Mouse (Mus musculus) forebrain, embryonic 15.5 days (tissue): ENCODE data around the gene Wars. TPM values are rescaled to one million over a fixed set of nuclear protein-coding genes. Genes with fewer than 3 reads are reported as not detected.

ENCODE experiments used
- ATAC-seq: fragments of 200-750 bp; cut with Nextera tagmentation; replicated peaks from 2 replicates; pipeline ENCODE4 v1.8.0; 2017; ENCODE audit warnings: mild to moderate bottlenecking, moderate TSS enrichment, moderate library complexity
- H3K27ac ChIP-seq: fragments of 300-500 bp; sonication (generic); replicated peaks from 2 replicates; pipeline ENCODE4 v1.5.1; 2015; ENCODE audit warnings: mild to moderate bottlenecking, inconsistent platforms
- H3K27me3 ChIP-seq: fragments of 300-500 bp; sonication (generic); 2 replicates; pipeline ENCODE4 v1.6.1; 2015; ENCODE audit warnings: inconsistent platforms
- H3K36me3 ChIP-seq: fragments of 300-500 bp; sonication (generic); 2 replicates; pipeline ENCODE4 v1.6.1; 2015; ENCODE audit warnings: mild to moderate bottlenecking, inconsistent platforms
- H3K4me1 ChIP-seq: fragments of 300-500 bp; sonication (generic); 2 replicates; pipeline ENCODE4 v1.6.1; 2015; ENCODE audit warnings: inconsistent platforms
- H3K4me2 ChIP-seq: fragments of 300-500 bp; sonication (generic); replicated peaks from 2 replicates; pipeline ENCODE4 v1.6.1; 2015; ENCODE audit warnings: mild to moderate bottlenecking, inconsistent platforms
- H3K4me3 ChIP-seq: fragments of 300-500 bp; sonication (generic); 2 replicates; pipeline ENCODE4 v1.5.1; 2015; ENCODE audit warnings: mild to moderate bottlenecking, inconsistent platforms
- H3K9ac ChIP-seq: fragments of 300-500 bp; sonication (generic); replicated peaks from 2 replicates; pipeline ENCODE4 v1.6.1; 2015; ENCODE audit warnings: mild to moderate bottlenecking, inconsistent platforms
- H3K9me3 ChIP-seq: fragments of 300-500 bp; sonication (generic); 2 replicates; pipeline ENCODE4 v1.6.1; 2016; ENCODE audit warnings: inconsistent platforms
- WGBS: fragments of 180-500 bp; shearing (Covaris S2); methylation state at CpG from one replicate; pipeline ENCODE4 v1.1.7; 2015; ENCODE audit warnings: mixed read lengths; 5-methylcytosine and 5-hydroxymethylcytosine counted together
- polyA plus RNA-seq: library from polyadenylated mRNA; unstranded; fragments of >200 nt; fragmentation: Nextera tagmentation; extraction: Ambion mirVana; gene quantifications from 2 replicates; pipeline ENCODE4 v1.2.1, GENCODE M21; 2015

Wars gene
- 104 and 107 TPM in 2 replicates for polyA plus RNA-seq

- Histone ChIP-seq H3K9ac (peak within 1 kb of the TSS; percentile 73), H3K9me3 (no peaks in the 10 kb centered on the region), H3K36me3 (peaks cover 7% of the 10 kb centered on the region; the same call in 1 of the 2 replicates), H3K4me1 (peaks cover 23% of the 10 kb centered on the region), H3K27me3 (no peaks in the 10 kb centered on the region), H3K27ac (peak within 1 kb of the TSS; percentile 32; the same call in 1 of the 2 replicates), H3K4me3 (peak within 1 kb of the TSS; percentile 93), H3K4me2 (peak within 1 kb of the TSS; percentile 88)
- under 1% methylated on average over 52 of the region's 58 CpGs for WGBS
- ATAC-seq: peak; percentile 100
These were observed at the start of gene Wars for GRCm38 (mm10) chr12:108893715-108894431. TSS of gene Wars (minus strand) at chr12:108894174.

- no peak overlapping the region for H3K4me2 ChIP-seq
- H3K27ac ChIP-seq: no peak overlapping the region
- H3K4me3 ChIP-seq: no peak overlapping the region
- no peak for ATAC-seq
- no peaks in the 10 kb centered on the region for H3K27me3 ChIP-seq
- H3K36me3 ChIP-seq: no peaks in the 10 kb centered on the region
- 87% methylated on average over 14 of the region's 14 CpGs for WGBS
- no peaks in the 10 kb centered on the region for H3K4me1 ChIP-seq
- H3K9ac ChIP-seq: no peak overlapping the region
- H3K9me3 ChIP-seq: no peaks in the 10 kb centered on the region
These were observed 48.4 kb upstream of the Wars start for GRCm38 (mm10) chr12:108942203-108942923.

- Histone ChIP-seq H3K4me1 (no peaks in the 10 kb centered on the region), H3K27ac (no peak overlapping the region), H3K4me2 (no peak overlapping the region), H3K27me3 (no peaks in the 10 kb centered on the region), H3K9me3 (no peaks in the 10 kb centered on the region), H3K4me3 (no peak overlapping the region), H3K36me3 (no peaks in the 10 kb centered on the region), H3K9ac (no peak overlapping the region)
- ATAC-seq: no peak
- WGBS: 62% methylated on average over 2 of the region's 2 CpGs
These were observed 47.3 kb upstream of the Wars start for GRCm38 (mm10) chr12:108941282-108941681.

DNA sequence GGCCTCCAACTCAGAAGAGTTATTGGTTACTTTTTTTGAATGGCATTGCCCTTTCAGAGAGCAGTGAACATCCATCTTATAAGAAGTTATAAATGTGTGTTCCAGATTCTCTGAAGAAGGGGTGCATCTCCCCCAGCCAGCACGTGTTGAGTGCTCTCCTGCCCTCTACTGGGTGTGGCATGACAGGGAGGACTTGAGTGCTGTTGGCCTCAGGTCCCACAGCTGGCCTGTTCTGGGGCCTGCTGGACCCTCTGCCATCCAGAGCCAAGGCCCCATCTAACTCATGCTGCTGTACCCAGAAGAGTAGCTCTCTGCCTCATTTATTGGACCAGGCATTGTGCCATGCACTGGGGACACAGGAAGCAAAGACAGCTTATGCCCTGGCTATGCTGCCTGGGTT lies 46.3 kb upstream of the Wars start:
- Histone ChIP-seq H3K27me3 (no peaks in the 10 kb centered on the region), H3K9ac (no peak overlapping the region), H3K4me3 (no peak overlapping the region), H3K4me1 (no peaks in the 10 kb centered on the region), H3K36me3 (no peaks in the 10 kb centered on the region), H3K27ac (no peak overlapping the region), H3K4me2 (no peak overlapping the region), H3K9me3 (no peaks in the 10 kb centered on the region)
- no peak for ATAC-seq
- 30% methylated on average over 1 of the region's 1 CpGs for WGBS

DNA sequence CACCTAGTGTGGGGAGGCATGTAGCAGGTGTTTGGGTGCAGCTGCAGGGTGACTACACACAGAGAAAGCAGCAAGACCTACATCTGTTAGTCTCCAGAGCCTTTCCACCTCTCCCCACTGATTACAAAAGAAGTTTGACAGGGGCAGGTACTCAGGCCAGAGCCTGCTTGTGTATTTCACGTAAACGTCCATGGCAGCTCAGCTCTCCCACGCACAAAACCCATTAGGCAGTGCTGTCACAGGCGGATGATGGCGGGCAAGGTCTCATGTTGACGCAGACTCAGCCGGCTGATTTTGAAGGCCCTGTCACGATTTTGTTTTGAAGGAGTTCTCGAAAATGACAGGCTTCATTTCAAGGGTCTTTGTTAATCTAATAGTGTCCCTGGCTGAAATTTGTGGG lies 45.3 kb upstream of the Wars start:
- no peaks in the 10 kb centered on the region for H3K9me3 ChIP-seq
- no peaks in the 10 kb centered on the region for H3K27me3 ChIP-seq
- H3K4me2 ChIP-seq: no peak overlapping the region
- H3K27ac ChIP-seq: no peak overlapping the region
- no peak for ATAC-seq
- H3K4me1 ChIP-seq: no peaks in the 10 kb centered on the region
- no peak overlapping the region for H3K9ac ChIP-seq
- 56% methylated on average over 9 of the region's 9 CpGs for WGBS
- H3K36me3 ChIP-seq: no peaks in the 10 kb centered on the region
- H3K4me3 ChIP-seq: no peak overlapping the region

GRCm38 (mm10) chr12:108938844-108939243 lies 44.9 kb upstream of the Wars start:
- no peaks in the 10 kb centered on the region for H3K27me3 ChIP-seq
- no peak overlapping the region for H3K27ac ChIP-seq
- WGBS: 83% methylated on average over 5 of the region's 5 CpGs
- no peaks in the 10 kb centered on the region for H3K9me3 ChIP-seq
- ATAC-seq: no peak
- no peak overlapping the region for H3K4me2 ChIP-seq
- no peak overlapping the region for H3K9ac ChIP-seq
- H3K4me3 ChIP-seq: no peak overlapping the region
- no peaks in the 10 kb centered on the region for H3K36me3 ChIP-seq
- no peaks in the 10 kb centered on the region for H3K4me1 ChIP-seq

GRCm38 (mm10) chr12:108937506-108937905 lies 43.5 kb upstream of the Wars start:
- no peak overlapping the region for H3K4me2 ChIP-seq
- no peak overlapping the region for H3K4me3 ChIP-seq
- no peaks in the 10 kb centered on the region for H3K9me3 ChIP-seq
- no peak for ATAC-seq
- H3K27me3 ChIP-seq: no peaks in the 10 kb centered on the region
- 94% methylated on average over 4 of the region's 4 CpGs for WGBS
- no peak overlapping the region for H3K27ac ChIP-seq
- no peaks in the 10 kb centered on the region for H3K4me1 ChIP-seq
- no peak overlapping the region for H3K9ac ChIP-seq
- H3K36me3 ChIP-seq: no peaks in the 10 kb centered on the region

DNA sequence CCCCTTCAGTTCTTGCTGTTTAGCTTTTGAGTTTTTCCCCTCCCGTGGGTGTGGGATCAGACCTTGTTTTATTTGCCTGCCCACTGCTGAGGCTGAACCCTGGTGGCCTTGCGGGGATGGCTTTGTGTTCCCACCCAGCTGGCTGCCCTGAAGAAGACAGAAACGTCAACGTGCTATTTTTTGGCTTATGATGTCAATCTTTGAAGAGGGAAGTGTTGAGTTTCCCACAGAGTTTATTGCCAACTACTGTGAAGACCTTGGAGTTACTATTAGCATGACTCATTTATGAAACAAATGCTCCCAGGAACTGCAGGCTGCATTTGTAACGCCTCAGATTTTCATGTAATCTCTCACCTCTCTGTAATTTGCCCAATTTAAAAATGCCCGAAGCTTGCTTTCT lies 42.9 kb upstream of the Wars start:
- 55% methylated on average over 6 of the region's 6 CpGs for WGBS
- no peak overlapping the region for H3K4me2 ChIP-seq
- peaks cover 2% of the 10 kb centered on the region; the same call in 1 of the 2 replicates for H3K4me1 ChIP-seq
- H3K9me3 ChIP-seq: no peaks in the 10 kb centered on the region
- H3K9ac ChIP-seq: no peak overlapping the region
- no peaks in the 10 kb centered on the region for H3K36me3 ChIP-seq
- no peaks in the 10 kb centered on the region for H3K27me3 ChIP-seq
- ATAC-seq: no peak
- H3K27ac ChIP-seq: no peak overlapping the region
- no peak overlapping the region for H3K4me3 ChIP-seq

DNA sequence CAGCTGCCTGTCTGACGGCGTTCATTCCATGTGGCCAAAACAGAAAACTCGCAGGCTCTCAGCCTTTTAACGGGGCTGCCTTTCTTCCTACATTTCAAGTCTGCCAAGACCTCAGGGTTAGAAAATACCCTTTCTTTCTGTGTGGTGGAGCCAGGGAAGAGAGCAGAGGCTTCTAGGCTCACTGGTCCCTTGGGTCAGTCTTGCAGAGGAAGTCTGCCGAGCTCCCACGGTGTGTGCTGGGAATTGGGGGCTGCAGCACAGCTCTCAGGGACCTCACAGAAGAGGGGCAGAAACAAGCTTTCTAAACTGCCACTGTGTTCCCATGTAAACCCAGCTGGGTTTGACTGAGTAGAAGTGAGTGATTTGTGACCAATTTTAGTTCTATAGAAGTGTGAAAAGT lies 40.3 kb upstream of the Wars start:
- Histone ChIP-seq H3K4me1 (peaks cover 12% of the 10 kb centered on the region; the same call in 1 of the 2 replicates), H3K27me3 (no peaks in the 10 kb centered on the region), H3K9me3 (no peaks in the 10 kb centered on the region), H3K4me3 (no peak overlapping the region), H3K9ac (no peak overlapping the region), H3K36me3 (no peaks in the 10 kb centered on the region), H3K27ac (no peak overlapping the region), H3K4me2 (no peak overlapping the region)
- no peak for ATAC-seq
- 73% methylated on average over 6 of the region's 6 CpGs for WGBS

- peaks cover 14% of the 10 kb centered on the region for H3K4me1 ChIP-seq
- H3K27ac ChIP-seq: no peak overlapping the region
- no peak overlapping the region for H3K4me2 ChIP-seq
- ATAC-seq: no peak
- no peak overlapping the region for H3K9ac ChIP-seq
- H3K27me3 ChIP-seq: no peaks in the 10 kb centered on the region
- H3K4me3 ChIP-seq: no peak overlapping the region
- H3K36me3 ChIP-seq: no peaks in the 10 kb centered on the region
- 36% methylated on average over 2 of the region's 3 CpGs for WGBS
- H3K9me3 ChIP-seq: no peaks in the 10 kb centered on the region
These were observed 38.1 kb upstream of the Wars start for GRCm38 (mm10) chr12:108932113-108932512.

- H3K36me3 ChIP-seq: no peaks in the 10 kb centered on the region
- WGBS: 80% methylated on average over 7 of the region's 7 CpGs
- ATAC-seq: no peak
These were observed 37.5 kb upstream of the Wars start for GRCm38 (mm10) chr12:108931341-108932053.

DNA sequence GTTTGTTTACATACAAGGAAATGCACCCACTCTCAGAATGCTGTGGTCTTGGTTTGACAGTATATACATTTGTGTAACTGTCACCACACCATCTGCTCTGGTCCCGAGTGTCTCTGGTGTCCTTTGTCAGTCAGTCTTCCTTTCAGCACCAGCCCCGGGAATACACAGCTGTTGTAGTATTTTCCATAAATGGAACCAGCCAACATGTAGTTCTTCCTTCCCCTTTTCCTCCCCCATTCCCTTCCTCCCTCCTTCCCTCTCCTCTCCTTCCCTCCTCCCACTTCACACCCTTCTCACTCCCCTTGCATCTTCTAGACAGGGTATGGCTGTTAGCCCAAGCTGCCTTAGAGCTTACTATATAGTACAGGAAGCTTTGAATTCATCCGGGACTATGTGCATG lies 35.5 kb upstream of the Wars start:
- no peak overlapping the region for H3K27ac ChIP-seq
- no peaks in the 10 kb centered on the region for H3K36me3 ChIP-seq
- no peak overlapping the region for H3K4me2 ChIP-seq
- no peaks in the 10 kb centered on the region for H3K27me3 ChIP-seq
- H3K9ac ChIP-seq: no peak overlapping the region
- no peaks in the 10 kb centered on the region for H3K9me3 ChIP-seq
- peaks cover 18% of the 10 kb centered on the region for H3K4me1 ChIP-seq
- 52% methylated on average over 3 of the region's 3 CpGs for WGBS
- no peak overlapping the region for H3K4me3 ChIP-seq
- peak; percentile 46; the same call in 1 of the 2 replicates for ATAC-seq

More at GRCm38 (mm10) chr12:108931341-108932053, 37.5 kb upstream of the Wars start:
- Histone ChIP-seq H3K9me3 (no peaks in the 10 kb centered on the region), H3K27ac (no peak overlapping the region), H3K4me3 (no peak overlapping the region), H3K4me1 (peaks cover 18% of the 10 kb centered on the region), H3K27me3 (no peaks in the 10 kb centered on the region), H3K9ac (no peak overlapping the region), H3K4me2 (no peak overlapping the region)
